Mouse (Mus musculus) heart, adult 2 months (tissue): ENCODE results near the gene Ren1.

Experiments used
- CTCF ChIP-seq: fragments of 200-600 bp; IDR thresholded peaks from 2 replicates; pipeline ENCODE4 v1.8.1; 2022; ENCODE audit warnings: antibody characterized with exemption, mild to moderate bottlenecking, moderate library complexity
- POLR2A ChIP-seq: fragments of 200-500 bp; IDR thresholded peaks from 2 replicates; pipeline ENCODE4 v1.6.1; 2011; ENCODE audit warnings: mild to moderate bottlenecking, low read depth, low read length, control low read depth; ENCODE audit not compliant: insufficient read depth

DNA sequence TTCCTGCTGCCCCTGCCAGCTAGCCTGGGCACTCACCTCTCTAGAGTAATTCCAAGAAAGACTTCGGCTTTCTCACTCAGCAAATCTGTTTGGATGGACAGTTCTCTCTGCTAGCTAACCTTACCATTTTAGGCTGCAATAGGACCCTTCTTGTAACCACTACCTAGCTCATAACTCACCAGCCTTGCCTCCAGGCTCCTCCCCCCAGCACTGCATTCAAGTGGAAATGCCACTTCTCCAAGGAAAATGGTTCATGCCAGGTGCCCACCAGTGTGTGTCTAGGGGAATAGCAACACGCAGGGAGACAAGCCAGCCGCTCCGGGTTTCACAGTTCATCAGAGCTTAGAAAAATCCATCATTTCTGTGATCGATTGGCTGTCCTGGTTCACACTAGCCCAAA, 27.2 kb downstream of the Ren1 start:
- TF ChIP-seq POLR2A (no peak), CTCF (no peak)
